Mouse (Mus musculus) limb, embryonic 15.5 days (tissue): Measurements from ENCODE around the gene Gm20388. TPM values are rescaled to one million over a fixed set of nuclear protein-coding genes. Genes with fewer than 3 reads are reported as not detected.

Experiments
- ATAC-seq: fragments of 200-750 bp; cut with Nextera tagmentation; 2 replicates; pipeline ENCODE4 v1.8.0; 2017; ENCODE audit warnings: low read depth, moderate TSS enrichment; ENCODE audit not compliant: insufficient number of reproducible peaks, low FRiP score, low TSS enrichment
- H3K27ac ChIP-seq: fragments of 300-500 bp; sonication (generic); 2 replicates; pipeline ENCODE4 v1.5.1; 2015; ENCODE audit warnings: moderate library complexity, mild to moderate bottlenecking, inconsistent platforms
- H3K27me3 ChIP-seq: fragments of 300-500 bp; sonication (generic); 2 replicates; pipeline ENCODE4 v1.6.1; 2015; ENCODE audit warnings: inconsistent platforms
- H3K36me3 ChIP-seq: fragments of 300-500 bp; sonication (generic); 2 replicates; pipeline ENCODE4 v1.6.1; 2015; ENCODE audit warnings: inconsistent platforms
- H3K4me1 ChIP-seq: fragments of 300-500 bp; sonication (generic); 2 replicates; pipeline ENCODE4 v1.6.1; 2015; ENCODE audit warnings: inconsistent platforms
- H3K4me2 ChIP-seq: fragments of 300-500 bp; sonication (generic); 2 replicates; pipeline ENCODE4 v1.6.1; 2015; ENCODE audit warnings: mild to moderate bottlenecking, inconsistent platforms
- H3K4me3 ChIP-seq: fragments of 300-500 bp; sonication (generic); 2 replicates; pipeline ENCODE4 v1.5.1; 2015; ENCODE audit warnings: mild to moderate bottlenecking, inconsistent platforms
- H3K9ac ChIP-seq: fragments of 300-500 bp; sonication (generic); 2 replicates; pipeline ENCODE4 v1.6.1; 2015; ENCODE audit warnings: inconsistent platforms
- H3K9me3 ChIP-seq: fragments of 300-500 bp; sonication (generic); 2 replicates; pipeline ENCODE4 v1.6.1; 2016; ENCODE audit warnings: inconsistent platforms
- WGBS: fragments of 180-500 bp; shearing (Covaris S2); methylation state at CpG from one replicate; pipeline ENCODE4 v1.1.7; 2015; 5-methylcytosine and 5-hydroxymethylcytosine counted together
- polyA plus RNA-seq: library from polyadenylated mRNA; unstranded; fragments of >200 nt; fragmentation: Nextera tagmentation; extraction: Ambion mirVana; gene quantifications from 2 replicates; pipeline ENCODE4 v1.2.1, GENCODE M21; 2015

Gene Gm20388
- polyA plus RNA-seq, 1 experiment from 2014 or later, result 4.9 TPM

DNA sequence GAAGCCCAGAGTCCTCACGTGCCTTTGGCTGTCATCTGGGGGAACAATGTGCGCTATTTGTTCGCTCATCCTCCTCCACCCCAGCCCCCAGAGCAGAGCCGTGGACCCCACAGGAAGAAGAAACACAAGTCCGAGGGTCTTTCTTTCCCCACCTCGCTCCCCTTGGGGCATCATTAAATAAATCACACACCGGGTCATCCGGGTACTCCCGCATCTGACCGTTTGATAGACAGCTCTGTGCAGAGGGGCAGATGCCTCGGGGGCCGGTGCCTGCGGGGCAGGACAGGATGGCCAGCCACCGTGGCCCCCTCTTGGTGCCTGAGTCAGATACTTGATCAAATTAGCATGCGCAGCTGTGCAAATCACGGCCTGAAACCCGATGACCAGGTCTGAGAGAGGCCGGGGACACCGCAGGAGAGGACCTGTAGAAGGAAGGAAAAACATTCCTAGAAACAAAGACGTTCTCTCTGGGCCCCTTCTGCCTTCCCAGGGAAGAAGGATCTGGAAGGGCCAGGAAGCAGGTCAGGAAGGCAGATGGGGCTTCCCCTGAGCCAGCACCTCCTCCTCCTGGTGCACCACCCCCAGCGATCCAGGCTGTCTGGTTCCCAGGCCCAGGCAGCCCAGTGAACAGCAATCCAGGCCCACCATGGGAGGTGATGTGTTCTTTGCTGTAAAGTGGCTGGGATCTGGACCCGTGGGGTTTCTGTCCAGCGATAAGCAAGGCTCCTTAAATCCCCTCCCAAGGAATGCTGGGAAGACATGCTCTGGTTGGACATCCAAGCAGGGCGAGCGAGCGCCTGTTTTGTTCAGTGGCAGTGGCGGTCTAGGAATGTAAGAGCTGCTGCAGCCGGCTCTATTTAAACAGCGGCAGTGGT is 1383.8 kb downstream of the Gm20388 start:
- H3K27ac ChIP-seq, result 0 out of 2 replicates have a peak overlapping the region, but pooled peaks have one; percentile 4
- WGBS, result 18% methylated on average over 29 of the region's 29 CpGs
- H3K36me3 ChIP-seq, result no peaks in the 10 kb centered on the region
- peaks cover 59% of the 10 kb centered on the region for H3K27me3 ChIP-seq
- no peak overlapping the region for H3K9ac ChIP-seq
- no peak overlapping the region for H3K4me2 ChIP-seq
- no peak overlapping the region for H3K4me3 ChIP-seq
- peaks cover 33% of the 10 kb centered on the region for H3K4me1 ChIP-seq
- ATAC-seq, result no peak
- H3K9me3 ChIP-seq, result no peaks in the 10 kb centered on the region

GRCm38 (mm10) chr8:121296082-121296481 is 1385.4 kb downstream of the Gm20388 start:
- no peak overlapping the region for H3K27ac ChIP-seq
- H3K4me1 ChIP-seq, result peaks cover 44% of the 10 kb centered on the region
- H3K27me3 ChIP-seq, result peaks cover 71% of the 10 kb centered on the region
- 82% methylated on average over 7 of the region's 7 CpGs for WGBS
- no peak overlapping the region for H3K9ac ChIP-seq
- H3K4me2 ChIP-seq, result no peak overlapping the region
- H3K36me3 ChIP-seq, result no peaks in the 10 kb centered on the region
- ATAC-seq, result no peak
- no peak overlapping the region for H3K4me3 ChIP-seq
- H3K9me3 ChIP-seq, result no peaks in the 10 kb centered on the region

GRCm38 (mm10) chr8:121296597-121296996 is 1386.0 kb downstream of the Gm20388 start:
- Histone ChIP-seq H3K4me3 (no peak overlapping the region), H3K27ac (no peak overlapping the region), H3K9ac (no peak overlapping the region), H3K4me1 (peaks cover 49% of the 10 kb centered on the region), H3K27me3 (peaks cover 71% of the 10 kb centered on the region), H3K36me3 (no peaks in the 10 kb centered on the region), H3K9me3 (no peaks in the 10 kb centered on the region), H3K4me2 (no peak overlapping the region)
- no peak for ATAC-seq
- WGBS, result 51% methylated on average over 5 of the region's 5 CpGs

- no peaks in the 10 kb centered on the region for H3K36me3 ChIP-seq
- H3K27ac ChIP-seq, result no peak overlapping the region
- no peaks in the 10 kb centered on the region for H3K9me3 ChIP-seq
- H3K4me2 ChIP-seq, result no peak overlapping the region
- peaks cover 71% of the 10 kb centered on the region for H3K27me3 ChIP-seq
- no peak overlapping the region for H3K9ac ChIP-seq
- peaks cover 56% of the 10 kb centered on the region for H3K4me1 ChIP-seq
- no peak for ATAC-seq
- 66% methylated on average over 9 of the region's 9 CpGs for WGBS
- no peak overlapping the region for H3K4me3 ChIP-seq
Observed at GRCm38 (mm10) chr8:121297299-121297698, 1386.7 kb downstream of the Gm20388 start.

DNA sequence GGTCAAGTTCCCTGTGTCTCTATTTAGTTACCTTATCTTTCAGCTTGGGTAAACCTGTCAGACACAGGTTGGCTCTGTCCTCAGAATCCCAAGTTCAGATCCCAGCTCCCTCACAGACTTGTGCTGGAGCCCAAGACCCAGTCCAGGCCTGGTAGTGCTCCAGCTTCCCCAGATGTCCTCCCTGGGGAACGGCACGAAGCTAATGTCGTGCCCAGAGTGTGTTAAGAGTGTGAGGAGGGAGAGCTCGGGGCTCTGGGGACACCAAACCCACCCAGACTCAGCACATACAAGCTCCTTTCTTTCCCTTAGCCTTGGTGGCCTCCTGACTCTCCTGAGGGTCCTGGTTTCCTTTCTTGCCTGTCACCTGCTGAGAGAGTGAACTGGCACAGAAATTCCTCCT is 1389.4 kb downstream of the Gm20388 start:
- H3K4me2 ChIP-seq, result no peak overlapping the region; the same call in 1 of the 2 replicates
- no peak overlapping the region for H3K9ac ChIP-seq
- H3K4me1 ChIP-seq, result peaks cover 41% of the 10 kb centered on the region
- WGBS, result 23% methylated on average over 4 of the region's 4 CpGs
- no peak overlapping the region for H3K27ac ChIP-seq
- no peak overlapping the region for H3K4me3 ChIP-seq
- H3K9me3 ChIP-seq, result no peaks in the 10 kb centered on the region
- peaks cover 63% of the 10 kb centered on the region for H3K27me3 ChIP-seq
- no peaks in the 10 kb centered on the region for H3K36me3 ChIP-seq
- no peak for ATAC-seq

DNA sequence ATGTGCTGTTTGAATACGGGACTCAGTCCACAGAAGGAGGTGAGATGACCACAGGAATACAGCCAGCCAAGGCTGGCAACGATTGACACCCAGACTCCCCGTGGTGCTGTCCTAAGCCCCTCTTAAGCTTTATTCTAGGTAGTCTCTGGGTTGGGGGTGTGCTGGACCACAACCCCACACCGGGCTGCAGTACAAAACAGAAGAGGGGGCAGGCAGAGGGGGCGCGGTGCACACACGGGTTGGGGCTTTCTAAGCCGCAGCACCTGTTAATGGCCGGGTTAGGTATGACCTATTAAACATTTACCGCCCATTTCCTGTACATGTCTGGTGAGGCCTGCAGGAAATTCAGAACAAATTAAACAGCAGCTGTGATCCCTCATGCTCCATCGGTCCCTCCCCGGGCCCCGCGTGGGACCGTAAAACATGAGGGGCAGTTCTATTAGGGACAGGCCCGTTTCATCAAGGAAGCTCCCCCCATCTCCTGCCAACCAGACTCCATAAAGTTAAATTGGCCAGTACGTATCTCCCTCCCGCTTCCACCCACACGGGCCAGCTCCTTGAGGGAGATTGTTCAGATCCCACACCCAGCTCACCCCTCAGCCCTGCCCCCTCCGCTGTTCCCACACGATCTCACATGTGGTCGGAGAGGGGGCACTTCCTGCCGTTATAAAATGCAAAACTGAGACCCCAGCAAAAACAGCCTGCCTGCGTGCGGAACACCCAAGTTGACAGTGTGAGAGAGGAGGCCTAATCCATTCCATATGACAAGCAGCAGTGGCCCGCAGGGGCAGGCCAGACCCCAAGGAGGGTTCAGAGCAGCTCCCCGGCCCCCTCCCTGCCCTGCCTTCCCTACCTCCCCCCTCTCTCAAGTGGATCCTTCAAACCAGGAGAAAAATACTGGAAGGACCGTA is 1390.1 kb downstream of the Gm20388 start:
- H3K4me3 ChIP-seq, result peak overlapping the region; percentile 20
- H3K9me3 ChIP-seq, result no peaks in the 10 kb centered on the region
- H3K27me3 ChIP-seq, result peaks cover 59% of the 10 kb centered on the region
- peaks cover 41% of the 10 kb centered on the region for H3K4me1 ChIP-seq
- ATAC-seq, result peak; percentile 82
- H3K9ac ChIP-seq, result no peak overlapping the region
- H3K27ac ChIP-seq, result peak overlapping the region; percentile 62
- H3K4me2 ChIP-seq, result peak overlapping the region; percentile 48
- no peaks in the 10 kb centered on the region for H3K36me3 ChIP-seq
- 9% methylated on average over 28 of the region's 28 CpGs for WGBS

GRCm38 (mm10) chr8:121301431-121301830 is 1390.8 kb downstream of the Gm20388 start:
- H3K4me2 ChIP-seq, result peak overlapping the region; percentile 48
- peak; percentile 61; the same call in 1 of the 2 replicates for ATAC-seq
- peaks cover 53% of the 10 kb centered on the region for H3K27me3 ChIP-seq
- peak overlapping the region; percentile 62 for H3K27ac ChIP-seq
- H3K4me3 ChIP-seq, result peak overlapping the region; percentile 20
- H3K9ac ChIP-seq, result no peak overlapping the region
- no peaks in the 10 kb centered on the region for H3K9me3 ChIP-seq
- peaks cover 40% of the 10 kb centered on the region for H3K4me1 ChIP-seq
- WGBS, result 3% methylated on average over 15 of the region's 15 CpGs
- H3K36me3 ChIP-seq, result no peaks in the 10 kb centered on the region

- WGBS, result 24% methylated on average over 10 of the region's 10 CpGs
- H3K9me3 ChIP-seq, result no peaks in the 10 kb centered on the region
- H3K4me3 ChIP-seq, result peak overlapping the region; percentile 20
- peak overlapping the region; percentile 48 for H3K4me2 ChIP-seq
- peaks cover 52% of the 10 kb centered on the region for H3K27me3 ChIP-seq
- H3K9ac ChIP-seq, result no peak overlapping the region
- ATAC-seq, result no peak
- no peaks in the 10 kb centered on the region for H3K36me3 ChIP-seq
- H3K27ac ChIP-seq, result peak overlapping the region; percentile 62
- H3K4me1 ChIP-seq, result peaks cover 40% of the 10 kb centered on the region
Observed at GRCm38 (mm10) chr8:121301978-121302649, 1391.5 kb downstream of the Gm20388 start.

GRCm38 (mm10) chr8:121307723-121308122 is 1397.1 kb downstream of the Gm20388 start:
- peaks cover 59% of the 10 kb centered on the region for H3K27me3 ChIP-seq
- WGBS, result 80% methylated on average over 7 of the region's 7 CpGs
- H3K36me3 ChIP-seq, result no peaks in the 10 kb centered on the region
- H3K4me1 ChIP-seq, result peaks cover 24% of the 10 kb centered on the region
- no peaks in the 10 kb centered on the region for H3K9me3 ChIP-seq
- no peak overlapping the region for H3K4me2 ChIP-seq
- H3K9ac ChIP-seq, result no peak overlapping the region
- no peak overlapping the region for H3K4me3 ChIP-seq
- ATAC-seq, result no peak
- no peak overlapping the region for H3K27ac ChIP-seq

DNA sequence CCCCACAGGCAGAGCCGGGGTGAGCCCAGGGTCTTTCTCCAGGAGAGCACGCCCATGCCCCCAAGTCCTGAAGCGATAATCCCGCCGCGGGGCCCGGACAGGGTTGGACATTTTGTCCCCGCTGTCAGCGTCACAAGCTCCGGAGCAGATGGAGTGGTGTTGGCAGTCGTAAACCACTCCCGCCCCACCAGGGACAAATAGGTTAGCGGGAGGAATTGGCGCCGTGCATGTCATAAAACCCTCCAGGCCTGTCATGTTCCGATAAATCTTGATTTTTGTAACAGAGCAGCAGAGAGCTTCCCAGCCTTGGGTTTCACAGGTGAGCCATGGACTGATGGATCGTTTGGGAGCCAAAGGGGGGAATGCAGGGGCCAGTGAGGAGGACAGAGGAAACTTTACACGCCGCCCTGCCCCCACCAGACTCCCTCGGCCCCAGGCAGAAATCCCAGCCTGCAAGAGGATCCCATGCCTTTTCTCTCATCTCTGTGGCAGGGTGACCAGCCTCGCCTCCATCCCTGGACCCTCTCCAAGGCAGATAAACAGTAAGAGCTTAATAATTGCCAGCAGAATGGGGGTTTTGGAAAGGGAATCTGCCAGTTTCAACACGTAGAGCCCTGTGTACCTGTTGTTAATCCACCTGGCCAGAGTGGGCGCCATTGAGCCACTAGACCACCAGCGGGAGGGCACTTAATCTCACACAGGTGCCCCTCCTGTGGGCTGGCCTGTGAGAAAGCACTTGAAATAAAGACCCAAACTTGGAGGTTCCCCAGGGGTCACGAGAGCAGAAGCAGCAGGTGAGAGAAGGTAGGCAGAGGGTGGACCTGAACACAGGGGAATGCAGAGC is 1400.6 kb downstream of the Gm20388 start:
- Histone ChIP-seq H3K36me3 (no peaks in the 10 kb centered on the region), H3K9ac (no peak overlapping the region), H3K9me3 (no peaks in the 10 kb centered on the region), H3K4me2 (peak overlapping the region; percentile 32), H3K27me3 (peaks cover 63% of the 10 kb centered on the region), H3K27ac (no peak overlapping the region), H3K4me3 (no peak overlapping the region), H3K4me1 (peaks cover 30% of the 10 kb centered on the region)
- 11% methylated on average over 25 of the region's 25 CpGs for WGBS
- ATAC-seq, result no peak

GRCm38 (mm10) chr8:121313458-121313857 is 1402.8 kb downstream of the Gm20388 start:
- Histone ChIP-seq H3K9ac (no peak overlapping the region), H3K4me2 (no peak overlapping the region), H3K27ac (no peak overlapping the region), H3K9me3 (no peaks in the 10 kb centered on the region), H3K4me1 (peaks cover 20% of the 10 kb centered on the region), H3K36me3 (no peaks in the 10 kb centered on the region), H3K27me3 (peaks cover 58% of the 10 kb centered on the region), H3K4me3 (no peak overlapping the region)
- 34% methylated on average over 6 of the region's 6 CpGs for WGBS
- no peak for ATAC-seq
